Mouse (Mus musculus) ES-Bruce4 (cell line): ENCODE data around the gene Eci3.

Experiments
- CTCF ChIP-seq: IDR thresholded peaks from one replicate; pipeline ENCODE4 v1.8.1; 2011; ENCODE audit warnings: low read depth, low read length
- POLR2A ChIP-seq: IDR thresholded peaks from one replicate; pipeline ENCODE4 v1.8.1; 2011; ENCODE audit warnings: low read length; ENCODE audit not compliant: insufficient read depth

GRCm38 (mm10) chr13:34942370-34942769 lies 21.2 kb downstream of the Eci3 start:
- TF ChIP-seq CTCF (no peak), POLR2A (no peak)
